Mouse (Mus musculus): ENCODE measurements around the gene Gpr19.

DNA sequence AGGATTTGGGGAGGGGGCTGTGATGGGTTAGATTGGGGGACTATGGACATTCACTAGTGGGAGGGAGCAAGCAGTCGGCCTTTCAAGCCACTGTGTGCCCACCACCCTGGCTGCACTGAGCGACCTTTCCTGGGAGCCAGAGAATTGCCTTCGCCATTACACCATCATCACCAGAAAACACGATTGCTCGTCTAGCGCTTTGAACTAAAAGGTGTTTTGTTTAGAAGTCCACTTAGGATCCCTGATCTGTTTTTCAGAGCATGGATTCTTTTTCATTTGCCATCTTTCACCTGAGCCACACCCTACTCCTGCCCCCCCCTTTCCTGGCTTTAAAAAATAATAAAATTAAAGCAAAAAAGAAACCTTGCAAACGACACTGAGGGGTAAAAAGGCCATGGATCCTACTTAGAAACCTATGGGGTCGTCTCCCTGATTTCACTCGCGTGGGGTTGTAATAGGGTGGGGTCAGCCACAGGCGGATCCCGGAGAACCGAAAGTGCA is 29.3 kb upstream of the Gpr19 start:
- TF ChIP-seq CTCF (IDR thresholded peaks at IDR 0.05) (no peak), EP300 (IDR thresholded peaks at IDR 0.05) (no peak)
